Mouse (Mus musculus): ENCODE measurements around the gene Prodh2. TPM values are rescaled to one million over a fixed set of nuclear protein-coding genes. Genes with fewer than 3 reads are reported as not detected.
"Not testable (repeated sequence)": the region's sequence is repeated elsewhere in the genome, so short reads cannot be mapped to it uniquely, and the experiment has no call there.

Prodh2 gene
- 2.6 and 33.4 TPM in 2 replicates for total RNA-seq (2021)
- long read RNA-seq, experiment 1, result 0 reads
- long read RNA-seq, experiment 2, transcript Prodh2-201 (10 exons, 1,853 nt), result major isoform, 21 of 38 reads
- long read RNA-seq, experiment 2, partial matches to known transcripts, result 5 of 38 reads
- long read RNA-seq, experiment 2, other reads (novel, unspliced or antisense), result 12 of 38 reads

DNA sequence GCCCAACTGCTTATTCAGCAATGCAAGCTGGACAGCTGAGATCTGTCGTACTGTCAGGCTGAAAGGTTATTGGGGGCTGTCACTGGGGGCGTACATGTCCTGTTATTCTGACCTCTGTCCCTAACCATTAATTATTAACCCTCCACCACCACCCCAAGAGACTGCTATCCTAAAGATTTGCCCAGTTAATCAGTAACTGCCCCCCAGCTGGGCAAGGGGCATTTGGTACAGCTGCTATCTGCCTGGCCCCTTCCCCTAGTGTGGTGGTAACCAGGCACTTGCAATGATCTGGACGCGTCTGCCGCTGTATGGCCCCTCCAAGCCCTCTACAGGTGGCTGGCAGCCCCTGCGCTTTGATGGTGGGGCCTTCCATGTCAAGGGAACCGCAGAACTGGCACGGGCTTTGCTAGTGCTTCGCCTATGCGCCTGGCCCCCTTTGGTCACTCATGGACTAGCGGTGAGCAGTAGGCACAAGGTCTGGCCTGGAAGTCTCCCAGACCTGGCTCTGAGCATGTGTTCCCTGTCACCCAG, at the start of gene Prodh2:
Gene Prodh2 (plus strand): TSS at position 222 of the 531 bp plus-strand sequence.
- no peak for DNase-seq

- DNase-seq, result no peak
Measured at GRCm38 (mm10) chr7:30443696-30444095, 49.7 kb upstream of the Prodh2 start.

DNA sequence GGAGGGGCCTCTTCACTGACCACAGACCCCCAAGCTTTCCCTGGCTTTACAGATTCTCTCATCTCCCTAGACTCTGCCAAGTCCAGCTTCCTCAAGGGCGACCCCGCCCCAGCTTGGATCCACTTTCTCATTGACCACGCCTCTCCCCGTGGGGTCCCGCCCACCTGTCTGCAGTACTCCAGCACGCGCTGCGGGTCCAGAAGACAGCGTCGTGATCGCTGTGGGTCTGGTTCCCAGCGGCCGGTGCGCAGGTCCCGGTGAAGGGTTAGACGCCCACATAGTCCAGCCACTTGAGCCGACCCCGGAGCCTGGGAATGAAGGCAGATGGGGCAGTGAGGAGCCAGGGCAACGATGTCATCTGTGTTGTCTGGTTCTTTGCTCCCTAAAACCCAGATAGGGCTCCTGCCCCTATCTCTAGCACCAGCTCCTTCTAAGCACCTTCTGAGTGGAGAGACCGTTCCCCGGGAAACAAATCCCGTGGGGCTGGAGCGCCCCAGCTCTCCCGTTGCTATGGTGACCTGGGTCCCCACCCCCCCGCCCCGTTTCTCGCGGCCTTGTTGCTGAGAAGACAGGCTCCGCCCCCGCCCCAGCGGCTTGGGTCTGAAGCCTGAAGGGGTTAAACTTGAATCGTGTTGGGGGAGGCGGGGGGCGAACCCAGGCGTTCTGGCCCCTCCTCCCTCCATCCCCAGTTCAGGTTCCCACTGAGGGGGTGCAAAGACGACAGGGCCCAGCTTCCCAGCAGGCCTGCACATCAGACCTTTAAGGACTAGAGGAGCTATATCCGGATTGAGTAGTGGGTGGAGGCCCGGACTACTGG, 49.1 kb upstream of the Prodh2 start:
- DNase-seq, result peak; percentile 67

DNA sequence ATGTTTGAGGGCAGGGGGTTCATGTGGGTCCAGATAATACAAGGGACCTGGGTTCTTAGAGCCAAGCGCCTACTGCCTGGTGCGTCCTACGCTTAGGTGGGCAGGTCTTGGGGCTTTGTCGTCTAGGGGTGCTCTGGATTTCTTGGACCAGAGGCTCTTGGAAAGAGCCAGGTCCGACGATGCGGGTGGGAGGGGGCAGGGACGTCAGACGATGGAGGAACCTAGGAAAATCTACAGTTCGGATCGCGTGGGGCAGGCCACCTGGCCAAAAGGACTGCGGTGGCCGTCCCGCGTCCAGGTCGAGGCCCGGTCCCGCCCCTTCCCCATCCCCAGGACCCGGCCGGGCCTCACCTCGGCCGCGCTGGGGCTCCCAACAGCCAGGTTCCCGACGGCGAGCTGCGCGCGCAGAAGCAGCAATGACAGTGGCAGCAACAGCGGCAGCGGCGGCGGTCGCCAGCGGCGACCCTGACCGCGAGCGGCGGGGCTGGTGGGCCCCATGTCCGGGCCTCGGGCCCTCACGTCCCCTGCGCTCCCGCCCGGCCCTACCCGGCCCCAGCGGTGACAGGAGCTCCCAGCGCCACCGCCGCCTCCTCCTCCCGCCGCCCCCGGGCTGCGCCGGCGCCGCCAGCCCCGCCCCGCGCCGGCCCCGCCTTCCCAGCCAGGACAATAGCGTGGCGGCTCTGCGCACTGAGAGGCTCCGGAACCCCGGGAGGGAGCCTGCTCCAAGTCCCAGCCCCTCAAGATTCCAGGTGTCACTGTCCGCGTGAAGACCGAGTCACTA, 48.3 kb upstream of the Prodh2 start, which contains the start of gene Aplp1:
Gene Aplp1 (minus strand): TSS at position 565 of the 781 bp plus-strand sequence.
- DNase-seq, result peak; percentile 76

DNA sequence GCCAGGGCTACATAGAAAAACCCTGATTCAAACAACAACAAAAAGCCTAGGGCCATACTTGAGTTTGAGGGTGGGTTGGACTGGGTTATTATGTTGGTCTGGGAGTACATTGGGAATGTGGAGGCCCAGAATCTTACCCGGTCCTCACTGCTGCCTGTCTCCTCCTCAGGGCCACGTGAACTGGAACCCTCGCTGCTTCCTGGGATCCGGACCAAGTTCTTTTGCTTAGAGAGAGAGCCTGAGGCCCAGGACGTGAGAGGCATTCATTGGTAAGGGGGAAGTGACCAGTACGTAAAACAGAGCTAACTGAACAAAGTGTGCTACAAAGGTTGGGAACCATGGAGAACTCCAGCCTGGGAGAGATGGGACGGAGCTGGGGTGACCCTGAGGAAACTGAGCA, 43.2 kb upstream of the Prodh2 start:
- no peak for DNase-seq

GRCm38 (mm10) chr7:30453327-30453726, 40.1 kb upstream of the Prodh2 start:
- no peak for DNase-seq

DNA sequence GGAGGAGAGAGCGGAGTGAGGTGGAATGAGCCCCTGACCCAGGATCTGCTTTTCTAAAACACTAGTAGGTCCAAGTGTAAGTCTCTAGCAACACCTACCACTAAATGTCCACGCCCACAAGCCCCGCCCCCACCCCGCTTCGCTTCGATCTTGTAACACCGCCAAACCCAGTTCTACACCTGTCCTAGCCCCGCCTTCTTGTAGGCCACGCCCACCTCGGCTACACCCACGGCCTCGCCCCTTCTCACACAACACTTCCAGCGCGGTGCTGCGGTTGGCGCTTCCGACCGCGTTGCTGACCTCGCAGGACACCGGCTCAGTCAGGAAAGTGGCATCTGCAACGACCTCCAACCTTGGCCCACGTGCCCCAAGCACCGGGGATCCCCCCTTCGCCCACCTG, 39.7 kb upstream of the Prodh2 start:
- DNase-seq, result peak; percentile 36

GRCm38 (mm10) chr7:30454259-30454658, 39.2 kb upstream of the Prodh2 start:
- DNase-seq, result no peak

DNA sequence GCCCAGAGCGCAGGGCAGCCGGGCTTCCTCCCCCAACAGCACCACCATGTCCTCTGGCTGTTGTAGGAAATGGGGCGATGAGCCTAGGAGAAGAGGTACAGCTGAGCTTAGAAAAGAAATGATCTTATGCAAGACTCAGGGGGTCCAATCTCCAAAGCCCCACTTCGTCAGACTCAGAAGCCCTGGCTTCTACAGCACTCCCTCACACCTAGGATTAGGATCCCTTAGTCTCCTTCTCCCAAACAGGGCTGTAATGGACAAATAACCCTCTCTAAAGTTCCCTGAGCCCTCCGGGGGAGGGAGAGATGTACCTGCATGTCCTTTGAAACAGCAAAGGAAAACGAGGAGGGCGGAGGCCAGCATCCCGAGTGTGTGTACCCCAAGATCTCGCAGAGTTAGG, 36.9 kb upstream of the Prodh2 start:
- no peak for DNase-seq

GRCm38 (mm10) chr7:30456911-30457628, 36.4 kb upstream of the Prodh2 start:
- DNase-seq, result no peak

GRCm38 (mm10) chr7:30457629-30458330, 35.6 kb upstream of the Prodh2 start, which contains the start of the genes Kirrel2 and Nphs1:
Gene Kirrel2 (minus strand): TSS chr7:30457690.
Gene Nphs1 (plus strand): TSS chr7:30458315.
- DNase-seq, result peak; percentile 41

GRCm38 (mm10) chr7:30459484-30459883, 33.9 kb upstream of the Prodh2 start:
- DNase-seq, result no peak

DNA sequence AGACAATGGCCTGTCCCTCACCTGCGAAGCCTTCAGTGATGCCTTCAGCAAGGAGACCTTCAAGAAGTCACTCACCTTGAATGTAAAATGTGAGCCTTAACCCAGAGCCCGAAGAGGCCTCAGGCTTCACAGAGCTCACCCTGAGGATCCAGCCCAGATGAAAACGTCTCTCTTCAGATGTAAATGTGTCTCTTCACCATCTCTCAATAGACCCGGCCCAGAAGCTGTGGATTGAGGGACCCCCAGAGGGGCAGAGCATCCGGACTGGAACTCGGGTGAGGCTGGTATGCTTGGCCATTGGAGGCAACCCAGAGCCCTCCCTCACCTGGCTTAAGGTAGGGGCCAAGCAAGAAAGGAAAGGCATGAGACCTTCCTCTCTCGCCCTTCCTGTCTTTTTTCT, 29.9 kb upstream of the Prodh2 start:
- no peak for DNase-seq

DNA sequence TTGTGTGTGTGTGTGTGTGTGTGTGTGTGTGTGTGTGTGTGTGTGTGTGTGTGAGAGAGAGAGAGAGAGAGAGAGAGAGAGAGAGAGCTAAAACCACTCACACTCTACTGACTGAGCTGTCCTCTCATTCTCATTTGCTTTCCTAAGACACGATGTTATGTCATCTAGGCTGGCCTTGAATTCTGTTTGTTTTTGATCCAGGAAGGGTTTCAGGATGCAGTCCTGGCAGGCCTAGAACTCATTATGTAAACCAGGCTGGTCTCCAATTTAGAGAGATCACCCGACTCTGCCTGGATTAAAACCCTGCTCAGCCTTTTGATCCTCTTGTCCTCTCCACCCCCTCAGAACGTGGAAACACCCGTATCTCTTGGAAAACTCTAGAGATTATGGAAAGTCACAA, 29.4 kb upstream of the Prodh2 start:
- DNase-seq, result no peak

DNA sequence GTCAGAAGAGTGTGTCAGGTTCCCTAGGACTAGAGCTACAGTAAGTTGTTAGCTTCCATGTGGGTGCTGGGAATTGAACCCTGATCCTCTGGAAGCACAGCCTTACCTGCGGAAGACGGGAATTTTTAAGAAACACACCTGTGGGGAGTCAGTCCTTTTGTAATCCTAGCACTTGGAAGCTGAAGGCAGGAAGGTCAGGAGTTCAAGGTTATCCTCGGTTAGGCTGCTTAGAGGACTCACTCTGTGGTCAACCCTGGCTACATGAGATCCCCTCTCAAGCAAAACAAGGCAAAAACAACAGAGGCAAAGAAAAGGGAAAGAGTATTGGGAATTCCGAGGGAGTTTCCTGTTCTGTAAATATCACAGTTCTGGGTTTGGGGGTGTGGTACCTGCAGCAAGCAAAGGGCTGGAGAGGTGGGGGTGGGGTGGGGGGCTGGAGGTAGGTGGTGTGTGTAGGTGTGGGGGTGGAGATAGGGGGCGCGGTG, 28.6 kb upstream of the Prodh2 start:
- DNase-seq, result no peak

GRCm38 (mm10) chr7:30472411-30472810, 21.0 kb upstream of the Prodh2 start:
- DNase-seq, result peak; percentile 71

DNA sequence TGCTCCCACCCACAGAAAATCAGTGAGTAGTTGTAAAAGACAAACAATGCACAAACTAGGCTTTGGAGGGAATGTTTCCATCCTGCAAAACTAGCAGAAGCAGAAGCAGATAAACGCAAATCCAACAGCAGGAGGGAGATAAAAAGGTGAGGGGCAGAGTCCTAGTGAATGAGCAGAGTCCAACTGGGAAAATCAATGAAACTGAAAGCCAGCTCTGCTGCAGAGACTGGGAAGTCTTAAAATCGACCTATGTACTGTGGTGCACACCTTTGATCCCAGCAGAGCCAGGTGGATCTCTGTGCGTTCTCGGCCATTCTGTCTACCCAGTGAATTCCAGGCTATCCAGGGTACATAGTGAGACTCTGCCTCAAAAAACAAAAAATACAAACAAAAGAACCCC, 18.4 kb upstream of the Prodh2 start:
- no peak for DNase-seq

DNA sequence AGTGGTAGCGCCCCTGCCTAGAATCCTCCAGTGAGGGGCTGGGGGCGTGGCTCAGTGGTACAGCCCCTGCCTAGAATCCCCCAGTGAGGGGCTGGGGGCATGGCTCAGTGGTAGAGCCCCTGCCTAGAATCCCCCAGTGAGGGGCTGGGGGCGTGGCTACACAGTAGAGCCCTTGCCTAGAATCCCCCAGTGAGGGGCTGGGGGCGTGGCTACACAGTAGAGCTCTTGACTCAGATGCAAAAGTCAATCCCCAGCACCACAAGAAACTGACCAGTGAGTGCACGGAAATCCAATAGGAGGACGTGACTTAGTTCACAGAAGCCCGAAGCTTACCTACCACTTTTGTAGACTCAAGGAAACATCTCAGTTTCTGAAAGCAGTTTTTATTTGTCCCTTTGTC, 17.3 kb upstream of the Prodh2 start:
- DNase-seq, result not testable (repeated sequence)

DNA sequence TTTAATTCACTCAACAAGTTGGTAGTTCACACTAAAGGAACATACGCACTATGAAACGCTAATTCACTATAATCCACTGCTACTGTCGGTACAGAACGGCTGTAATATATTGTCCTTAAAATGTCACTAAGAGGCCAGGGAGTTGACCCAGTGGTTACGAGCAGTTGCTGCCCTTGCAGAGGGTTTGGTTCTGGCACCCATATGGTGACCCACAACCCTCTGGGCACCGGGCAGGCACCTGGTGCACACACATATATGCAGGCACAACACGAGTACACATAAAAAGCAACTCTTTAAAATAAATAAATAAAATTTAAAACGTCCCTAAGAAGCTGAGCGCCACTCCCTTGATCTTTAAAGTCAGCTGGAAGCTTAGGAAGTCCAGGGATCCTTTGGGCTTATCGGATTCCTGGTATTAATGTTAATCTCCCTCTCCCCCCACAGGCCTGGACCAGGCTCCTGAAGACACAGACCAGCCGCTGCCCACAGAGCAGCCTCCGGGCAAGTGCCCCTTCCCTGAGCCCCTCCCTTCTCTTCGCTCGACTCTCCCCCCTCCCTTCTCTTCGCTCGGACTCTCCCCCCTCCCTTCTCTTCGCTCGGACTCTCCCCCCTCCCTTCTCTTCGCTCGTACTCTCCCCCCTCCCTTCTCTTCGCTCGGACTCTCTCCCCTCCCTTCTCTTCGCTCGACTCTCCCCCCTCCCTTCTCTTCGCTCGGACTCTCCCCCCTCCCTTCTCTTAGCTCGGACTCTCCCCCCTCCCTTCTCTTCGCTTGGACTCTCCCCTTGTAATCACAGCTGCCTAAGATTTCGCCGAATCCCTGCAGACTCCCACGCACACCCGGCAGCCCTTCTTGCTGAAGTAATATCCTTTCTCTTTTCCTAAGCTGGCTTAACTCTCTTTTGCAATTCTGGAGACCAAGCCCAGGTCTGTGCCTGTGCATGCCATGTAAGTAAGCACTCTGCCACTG, 15.7 kb upstream of the Prodh2 start:
- DNase-seq, result no peak

- peak; percentile 61 for DNase-seq
Measured at GRCm38 (mm10) chr7:30484250-30484649, 9.2 kb upstream of the Prodh2 start.
